Mouse (Mus musculus) C2C12 (cell line): ENCODE results near the gene Atp8a2.

Experiments
- CEBPB ChIP-seq: IDR thresholded peaks from one replicate; pipeline ENCODE4 v1.6.1; 2011; ENCODE audit warnings: low read depth, mild to moderate bottlenecking, control low read depth, moderate library complexity
- CTCF ChIP-seq: IDR thresholded peaks from one replicate; pipeline ENCODE4 v1.5.1; 2011; ENCODE audit not compliant: control insufficient read depth, insufficient read depth, insufficient read length
- MYOD1 ChIP-seq: IDR thresholded peaks from one replicate; pipeline ENCODE4 v1.6.1; 2011; ENCODE audit warnings: low read depth; ENCODE audit not compliant: control insufficient read depth, insufficient read length
- USF1 ChIP-seq: IDR thresholded peaks from one replicate; pipeline ENCODE4 v1.6.1; 2011; ENCODE audit warnings: low read depth, mild to moderate bottlenecking, control low read depth, moderate library complexity

DNA sequence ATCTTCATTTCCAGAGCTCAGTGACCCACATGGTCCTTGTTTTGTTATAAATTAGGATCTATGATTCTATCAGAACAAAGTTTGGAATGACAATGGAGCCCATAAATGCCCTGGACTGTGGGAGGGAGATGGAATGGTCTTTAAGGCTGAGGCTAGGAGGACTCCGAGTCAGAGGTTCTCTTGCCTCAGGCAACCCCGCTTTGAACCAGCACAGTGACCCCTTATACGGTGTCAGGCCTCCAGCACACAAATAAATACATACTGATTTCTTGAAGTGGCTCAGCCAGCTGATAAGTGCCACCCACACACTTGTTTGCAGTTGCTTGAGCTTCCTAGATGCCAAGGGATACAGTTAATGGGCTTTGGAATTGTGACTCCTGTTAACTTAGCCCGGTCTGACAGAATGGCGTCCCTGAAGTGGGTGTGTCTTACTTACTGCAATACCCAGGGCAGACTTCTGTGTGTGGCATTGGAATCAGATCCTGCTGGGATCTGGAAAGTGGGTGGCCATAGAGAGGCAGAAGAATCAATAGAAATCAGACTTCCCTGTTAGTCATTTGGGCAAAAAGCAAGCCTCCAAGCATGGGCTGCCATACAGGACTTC, 563.6 kb downstream of the Atp8a2 start:
- no peak for TF ChIP-seq CTCF
- TF ChIP-seq MYOD1 = no peak
- no peak for TF ChIP-seq CEBPB
- TF ChIP-seq USF1 = no peak
